ENCODE assay signal across 9 mouse cellular contexts in the genomic region with DNA sequence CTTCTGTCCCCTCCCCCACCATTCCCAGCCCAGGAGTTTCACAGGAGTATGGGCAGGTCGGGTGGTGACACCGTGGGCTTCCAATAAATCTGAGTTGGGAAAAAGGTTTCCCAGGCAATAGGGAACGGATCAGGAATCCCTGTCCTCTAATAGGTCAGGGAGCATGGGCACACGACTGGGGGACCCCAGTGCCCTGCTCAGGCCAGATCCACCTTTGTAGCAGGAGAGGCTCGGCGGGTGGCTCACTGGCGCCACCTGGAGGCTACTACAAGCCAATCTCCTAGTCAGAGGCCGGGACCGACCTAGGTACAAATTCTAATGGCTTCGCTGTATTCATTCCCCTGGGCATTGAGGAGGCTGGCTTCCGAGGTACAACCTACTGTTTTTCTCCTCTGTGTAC. TPM values are rescaled to one million over a fixed set of nuclear protein-coding genes. Genes with fewer than 3 reads are reported as not detected.
DNase-seq lines count a peak whose midpoint lies in the region; ATAC-seq lines count a peak whose summit lies in the region.
"Had no signal": no experiment of that assay in that cellular context is flagged by ENCODE, and none has a peak within 500 bp of the region (broad histone marks: within the 10 kb centered on the region; RNA-seq: fewer than 3 reads in every experiment).

No protein-coding gene starts in this region.

- no peak overlapping the region for H3K9ac ChIP-seq in hindbrain, embryonic 15.5 days

- H3K4me3 ChIP-seq in hindbrain, embryonic 15.5 days: no peak overlapping the region

- H3K9me3 ChIP-seq in hindbrain, embryonic 15.5 days: no peaks in the 10 kb centered on the region

- 2% methylated on average over 11 of the region's 11 CpGs for WGBS in hindbrain, embryonic 15.5 days

- no peak overlapping the region for H3K4me2 ChIP-seq in hindbrain, embryonic 15.5 days

- peak; percentile 74 for DNase-seq in NIH3T3 (ENCODE audit: low read depth)
- DNase-seq in cerebellum, adult 11-12 months: peak; percentile 14
- DNase-seq in forelimb bud, embryonic 11.5 days (ENCODE audit: low read depth, low spot score): peak; percentile 49
- peak; percentile 56 to 65 for DNase-seq in left cerebral cortex, postnatal 25 days (ENCODE audit: low spot score in 2 of 2)
- peak; percentile 43 for DNase-seq in right cerebral cortex, postnatal 25 days

- H3K27ac ChIP-seq in hindbrain, embryonic 15.5 days (replicated peaks): no peak overlapping the region

- H3K27me3 ChIP-seq in hindbrain, embryonic 15.5 days: peaks cover 25% of the 10 kb centered on the region

- no peaks in the 10 kb centered on the region for H3K4me1 ChIP-seq in hindbrain, embryonic 15.5 days (replicated peaks)

- no peaks in the 10 kb centered on the region for H3K36me3 ChIP-seq in hindbrain, embryonic 15.5 days

- ATAC-seq in hindbrain, embryonic 15.5 days (ENCODE audit: low FRiP score, low read depth): peak; percentile 62; the same call in 1 of the 2 replicates
- ATAC-seq in megakaryocyte-erythroid progenitor cell, adult 5-6 weeks (replicated peaks; ENCODE audit: low FRiP score, low TSS enrichment, poor library complexity, severe bottlenecking): peak; percentile 78
- ATAC-seq in erythroid progenitor cell, adult 5-6 weeks (replicated peaks; ENCODE audit: low FRiP score, poor library complexity, severe bottlenecking): no peak; the same call in 1 of the 2 replicates

- intact Hi-C loops in left cerebral cortex, postnatal 25 days (cut with DNase I): loop anchor here (1.0 kb wide), 1 partner anchor 40 kb away; no protein-coding TSS in a partner anchor

RNA-seq across cellular contexts. Expression of gene Gm19345, which starts 8.2 kb away (rescaled TPM):
- 15.7 and 17.1 TPM in 2 replicates for polyA plus RNA-seq in hindbrain, embryonic 15.5 days (2015; fragmentation: Nextera tagmentation; extraction: Ambion mirVana)
- total RNA-seq in left cerebral cortex, postnatal 25 days (2021): 1 to 10 TPM; 2.3 to 2.5 TPM
- total RNA-seq in megakaryocyte-erythroid progenitor cell, adult 5-6 weeks (2014; fragmentation: Nextera tagmentation): not detected in 2 replicates
- total RNA-seq in megakaryocyte-erythroid progenitor cell, adult 5-6 weeks (2017): not detected in 2 replicates
- total RNA-seq in erythroid progenitor cell, adult 5-6 weeks (2015; ENCODE audit: low replicate concordance): not detected in 2 replicates
- not detected in 2 replicates for total RNA-seq in erythroid progenitor cell, adult 5-6 weeks (2017; ENCODE audit: low replicate concordance)

RNA-seq across cellular contexts. Expression of gene Ceacam16, which starts 17.5 kb away (rescaled TPM):
- polyA plus RNA-seq in hindbrain, embryonic 15.5 days (2015; fragmentation: Nextera tagmentation; extraction: Ambion mirVana): 0.92 and 2.0 TPM in 2 replicates
- total RNA-seq in left cerebral cortex, postnatal 25 days (2021): not detected
- total RNA-seq in megakaryocyte-erythroid progenitor cell, adult 5-6 weeks (2014; fragmentation: Nextera tagmentation): not detected in 2 replicates
- total RNA-seq in megakaryocyte-erythroid progenitor cell, adult 5-6 weeks (2017): not detected in 2 replicates
- not detected in 2 replicates for total RNA-seq in erythroid progenitor cell, adult 5-6 weeks (2015; ENCODE audit: low replicate concordance)
- total RNA-seq in erythroid progenitor cell, adult 5-6 weeks (2017; ENCODE audit: low replicate concordance): not detected in 2 replicates
- total RNA-seq: left cerebral cortex, postnatal 10 days had no signal

RNA-seq across cellular contexts. Expression of gene Bcl3, which starts 21.0 kb away (rescaled TPM):
- 0.92 and 1.4 TPM in 2 replicates for polyA plus RNA-seq in hindbrain, embryonic 15.5 days (2015; fragmentation: Nextera tagmentation; extraction: Ambion mirVana)
- under 1 TPM; 0.46 to 0.53 TPM for total RNA-seq in left cerebral cortex, postnatal 25 days (2021)
- 3.3 TPM in 1 of 2 replicates, not detected in the other for total RNA-seq in megakaryocyte-erythroid progenitor cell, adult 5-6 weeks (2014; fragmentation: Nextera tagmentation)
- 0.34 TPM in 1 of 2 replicates, not detected in the other for total RNA-seq in megakaryocyte-erythroid progenitor cell, adult 5-6 weeks (2017)
- total RNA-seq in erythroid progenitor cell, adult 5-6 weeks (2015; ENCODE audit: low replicate concordance): 15.5 and 21.3 TPM in 2 replicates
- 0.77 TPM in 1 of 2 replicates, not detected in the other for total RNA-seq in erythroid progenitor cell, adult 5-6 weeks (2017; ENCODE audit: low replicate concordance)

RNA-seq across cellular contexts. Expression of gene Ceacam19, which starts 44.2 kb away (rescaled TPM):
- polyA plus RNA-seq in hindbrain, embryonic 15.5 days (2015; fragmentation: Nextera tagmentation; extraction: Ambion mirVana): not detected in 2 replicates
- total RNA-seq in left cerebral cortex, postnatal 25 days (2021): not detected
- total RNA-seq in megakaryocyte-erythroid progenitor cell, adult 5-6 weeks (2014; fragmentation: Nextera tagmentation): not detected in 2 replicates
- not detected in 2 replicates for total RNA-seq in megakaryocyte-erythroid progenitor cell, adult 5-6 weeks (2017)
- total RNA-seq in erythroid progenitor cell, adult 5-6 weeks (2015; ENCODE audit: low replicate concordance): not detected in 2 replicates
- not detected in 2 replicates for total RNA-seq in erythroid progenitor cell, adult 5-6 weeks (2017; ENCODE audit: low replicate concordance)
- total RNA-seq: left cerebral cortex, postnatal 10 days had no signal

RNA-seq across cellular contexts. Expression of gene Cblc, which starts 47.0 kb away (rescaled TPM):
- 0.37 TPM in 1 of 2 replicates, not detected in the other for polyA plus RNA-seq in hindbrain, embryonic 15.5 days (2015; fragmentation: Nextera tagmentation; extraction: Ambion mirVana)
- total RNA-seq in left cerebral cortex, postnatal 25 days (2021): not detected
- total RNA-seq in megakaryocyte-erythroid progenitor cell, adult 5-6 weeks (2014; fragmentation: Nextera tagmentation): not detected in 2 replicates
- not detected in 2 replicates for total RNA-seq in megakaryocyte-erythroid progenitor cell, adult 5-6 weeks (2017)
- total RNA-seq in erythroid progenitor cell, adult 5-6 weeks (2015; ENCODE audit: low replicate concordance): not detected in 2 replicates
- not detected in 2 replicates for total RNA-seq in erythroid progenitor cell, adult 5-6 weeks (2017; ENCODE audit: low replicate concordance)
- total RNA-seq: left cerebral cortex, postnatal 10 days had no signal

Comparison
In these comparisons a context has a peak if more than half of its experiments do, and no peak if none do; other contexts are left out.
1. DNase-seq: peak in every context shown above with its lines; median percentile 74 in NIH3T3; 60 in left cerebral cortex, postnatal 25 days; 49 in forelimb bud, embryonic 11.5 days; 43 in right cerebral cortex, postnatal 25 days; 14 in cerebellum, adult 11-12 months.